Mouse (Mus musculus) liver, postnatal 0 days (tissue): ENCODE data around the gene Nbeal1.

ENCODE experiments used
- CTCF ChIP-seq: sonication (generic); IDR thresholded peaks from 2 replicates; pipeline ENCODE4 v1.5.1; 2016; ENCODE audit warnings: antibody characterized with exemption, low read depth
- EP300 ChIP-seq: IDR thresholded peaks from 2 replicates; pipeline ENCODE4 v1.6.1; 2016; ENCODE audit warnings: antibody characterized with exemption, low read depth, mild to moderate bottlenecking

GRCm38 (mm10) chr1:60381910-60382309 is 201.5 kb downstream of the Nbeal1 start:
- no peak for TF ChIP-seq CTCF
- no peak for TF ChIP-seq EP300
